Mouse (Mus musculus) embryonic stem cell, embryonic (primary cell): ENCODE data around the gene Nr2f1.

ENCODE experiments used
- CTCF ChIA-PET, 4 experiments: fragments of 300-600 bp in 2 of 4; fragments of 350-600 bp in 2 of 4; sonication (Branson Sonifier 250); formaldehyde crosslinking; loops; one replicate each; lab custom pipeline; 2022; ENCODE audit warnings: inconsistent platforms in 2 of 4; lab: Charles Lee
- POLR2A ChIA-PET, 4 experiments: fragments of 300-600 bp in 2 of 4; fragments of 350-600 bp in 2 of 4; sonication (Branson Sonifier 250); formaldehyde crosslinking; loops; one replicate each; lab custom pipeline; 2022; ENCODE audit warnings: antibody characterized with exemption in 4 of 4, inconsistent platforms in 1 of 4; lab: Charles Lee

The Nr2f1 gene

GRCm38 (mm10) chr13:78189586-78189985 is 10.0 kb downstream of the Nr2f1 start:
- CTCF ChIA-PET, result no interaction called here
- POLR2A ChIA-PET, result interaction anchor here in 1 of 4 experiments (0.7 kb wide), 1 partner anchor 1585 kb away, joined by 6 read pairs; no protein-coding TSS in a partner anchor

DNA sequence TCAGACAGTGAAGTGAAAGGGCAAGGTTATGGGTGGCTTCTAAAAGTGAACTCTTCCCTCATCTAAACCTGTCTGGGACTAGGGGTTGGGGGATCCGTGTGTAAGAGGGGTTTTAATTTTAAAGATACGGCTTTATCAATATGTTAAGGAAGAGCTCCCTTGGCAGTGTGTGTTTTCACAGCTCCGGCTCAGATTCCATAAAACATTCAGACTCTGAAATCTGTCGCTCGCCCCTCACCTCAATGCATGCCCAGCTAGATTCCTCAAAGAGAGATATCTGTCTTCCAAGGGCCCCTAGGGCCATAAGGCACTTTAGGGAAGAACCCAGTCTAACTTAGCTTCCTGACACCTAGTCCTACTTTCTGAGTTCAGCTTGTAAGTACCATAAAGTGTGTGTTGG is 11.7 kb downstream of the Nr2f1 start:
- ChIA-PET CTCF (interaction anchor here in 2 of 4 experiments (0.6 to 1.6 kb wide), 2 partner anchors 12 kb away, joined by 4 to 5 read pairs; no protein-coding TSS in a partner anchor), POLR2A (interaction anchor here in 1 of 4 experiments (0.7 kb wide), 1 partner anchor 240 kb away, joined by 4 read pairs; no protein-coding TSS in a partner anchor)

GRCm38 (mm10) chr13:78186340-78186946 is 13.1 kb downstream of the Nr2f1 start:
- ChIA-PET CTCF (interaction anchor here (0.7 to 1.7 kb wide), 8 partner anchors 11 to 1217 kb away, joined by 3 to 10 read pairs (median 4); no protein-coding TSS in a partner anchor), POLR2A (interaction anchor here in 1 of 4 experiments (0.7 kb wide), 1 partner anchor 1734 kb away, joined by 3 read pairs; no protein-coding TSS in a partner anchor)

DNA sequence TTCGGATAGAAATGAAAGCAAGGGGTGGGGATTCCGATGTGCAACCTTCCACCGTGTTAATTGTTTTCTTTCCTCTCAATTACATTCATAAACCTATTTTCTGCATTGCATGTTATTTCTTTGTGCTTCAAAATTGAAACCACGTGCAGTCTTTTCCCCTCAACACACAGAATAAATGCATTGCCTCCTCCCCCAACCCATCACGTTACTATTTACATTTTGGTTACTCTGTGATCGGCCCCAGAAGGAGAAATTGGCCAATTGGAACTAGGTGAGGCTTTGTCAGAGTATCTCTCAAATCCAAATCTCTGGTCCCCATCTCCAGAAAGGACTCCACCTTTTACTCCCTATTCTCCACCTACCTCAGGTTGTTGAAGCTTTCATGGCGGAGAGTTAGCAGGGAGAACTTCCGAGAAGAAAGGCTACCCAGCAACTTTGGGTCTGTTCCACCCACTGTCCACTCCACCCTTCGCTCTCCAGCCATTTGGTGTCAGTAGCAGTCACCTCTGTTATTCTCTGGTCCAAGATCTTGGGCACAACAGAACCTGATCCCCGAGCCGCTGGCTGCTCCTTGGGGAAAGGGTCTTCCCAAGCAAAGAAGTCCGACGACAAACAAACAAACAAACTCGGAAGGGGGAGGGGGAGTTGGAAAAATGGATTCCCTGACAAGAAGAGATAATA is 14.6 kb downstream of the Nr2f1 start:
- CTCF ChIA-PET, result no interaction called here
- POLR2A ChIA-PET, result no interaction called here

DNA sequence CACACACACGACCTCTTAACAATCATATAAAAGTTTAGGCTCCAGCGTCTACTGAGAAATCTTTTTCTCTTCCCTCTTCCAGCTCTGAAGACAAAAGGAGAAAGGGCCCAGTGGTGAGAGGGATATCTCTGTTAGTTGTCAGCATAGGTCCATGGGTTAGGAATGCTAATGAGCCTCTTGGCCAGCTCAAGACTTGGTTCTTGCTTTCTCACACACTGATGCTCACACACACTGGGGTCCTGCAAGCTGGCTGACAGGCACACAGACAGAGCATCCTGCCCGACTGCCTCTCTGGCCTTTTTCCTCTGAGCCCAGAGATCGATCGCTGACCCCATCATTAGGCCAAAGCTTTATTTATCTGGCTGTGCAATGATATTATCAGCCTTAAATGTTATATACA is 15.6 kb downstream of the Nr2f1 start:
- ChIA-PET CTCF (interaction anchor here in 3 of 4 experiments (0.6 to 0.7 kb wide), 3 partner anchors 8 to 1351 kb away, joined by 3 read pairs; no protein-coding TSS in a partner anchor), POLR2A (no interaction called here)

DNA sequence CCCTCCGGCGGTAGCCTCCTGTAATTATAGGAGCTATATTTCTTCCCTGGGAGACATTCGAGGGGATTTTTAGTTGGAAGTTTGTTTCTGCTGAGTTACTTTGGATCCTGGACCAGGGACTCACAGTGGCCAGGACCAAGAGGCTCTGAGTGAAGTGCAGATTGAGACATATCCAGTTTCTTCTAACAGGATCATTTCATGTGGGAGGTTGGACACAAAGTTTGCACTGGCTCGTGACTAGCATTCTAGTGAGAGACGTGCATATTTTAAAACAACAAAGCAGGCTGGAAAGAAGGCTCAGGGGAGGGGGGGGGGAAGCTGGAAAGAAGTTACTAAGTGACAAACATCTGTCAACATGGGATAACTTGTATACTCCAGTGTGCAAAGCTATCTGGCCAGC is 16.6 kb downstream of the Nr2f1 start:
- ChIA-PET POLR2A (interaction anchor here in 2 of 4 experiments (0.6 to 2.0 kb wide), 4 partner anchors 10 to 731 kb away, joined by 3 to 6 read pairs (median 3); no protein-coding TSS in a partner anchor), CTCF (interaction anchor here in 1 of 4 experiments (0.8 kb wide), 1 partner anchor 13 kb away, joined by 3 read pairs; no protein-coding TSS in a partner anchor)

DNA sequence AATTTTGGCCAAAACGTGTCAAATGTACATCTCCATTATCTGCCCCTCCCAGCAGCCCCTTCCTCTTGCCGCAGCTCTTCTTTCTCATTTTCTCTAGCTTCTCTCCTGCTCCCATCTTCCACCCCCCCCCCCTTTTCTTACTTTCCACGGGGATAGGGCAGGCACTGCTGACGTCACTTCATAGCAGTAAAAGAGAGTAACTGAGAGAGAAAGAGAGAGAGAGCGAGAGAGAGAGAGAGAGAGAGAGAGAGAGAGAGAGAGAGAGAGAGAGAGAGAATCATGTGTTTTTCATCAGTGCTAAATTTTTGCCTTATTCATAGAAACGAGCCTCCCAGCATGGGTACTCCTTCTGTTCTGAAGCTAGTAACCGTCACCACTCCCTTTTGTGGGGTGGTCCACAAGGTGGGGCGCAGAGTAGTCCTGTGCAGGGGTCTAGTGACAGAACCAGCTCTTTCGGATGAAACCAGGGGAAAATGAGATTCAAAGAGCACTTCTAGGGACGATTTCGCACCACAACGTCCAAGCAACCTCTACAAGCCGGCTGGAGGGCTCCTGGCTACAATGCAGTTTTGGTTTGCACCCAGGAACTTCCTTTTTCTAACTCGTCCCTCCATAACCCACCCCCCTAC is 17.5 kb downstream of the Nr2f1 start:
- ChIA-PET POLR2A (interaction anchor here in 3 of 4 experiments (0.6 to 2.0 kb wide), 6 partner anchors 13 to 1293 kb away, joined by 3 to 6 read pairs (median 3); no protein-coding TSS in a partner anchor), CTCF (interaction anchor here in 2 of 4 experiments (0.7 to 1.2 kb wide), 3 partner anchors 12 to 158 kb away, joined by 3 read pairs; no protein-coding TSS in a partner anchor)

DNA sequence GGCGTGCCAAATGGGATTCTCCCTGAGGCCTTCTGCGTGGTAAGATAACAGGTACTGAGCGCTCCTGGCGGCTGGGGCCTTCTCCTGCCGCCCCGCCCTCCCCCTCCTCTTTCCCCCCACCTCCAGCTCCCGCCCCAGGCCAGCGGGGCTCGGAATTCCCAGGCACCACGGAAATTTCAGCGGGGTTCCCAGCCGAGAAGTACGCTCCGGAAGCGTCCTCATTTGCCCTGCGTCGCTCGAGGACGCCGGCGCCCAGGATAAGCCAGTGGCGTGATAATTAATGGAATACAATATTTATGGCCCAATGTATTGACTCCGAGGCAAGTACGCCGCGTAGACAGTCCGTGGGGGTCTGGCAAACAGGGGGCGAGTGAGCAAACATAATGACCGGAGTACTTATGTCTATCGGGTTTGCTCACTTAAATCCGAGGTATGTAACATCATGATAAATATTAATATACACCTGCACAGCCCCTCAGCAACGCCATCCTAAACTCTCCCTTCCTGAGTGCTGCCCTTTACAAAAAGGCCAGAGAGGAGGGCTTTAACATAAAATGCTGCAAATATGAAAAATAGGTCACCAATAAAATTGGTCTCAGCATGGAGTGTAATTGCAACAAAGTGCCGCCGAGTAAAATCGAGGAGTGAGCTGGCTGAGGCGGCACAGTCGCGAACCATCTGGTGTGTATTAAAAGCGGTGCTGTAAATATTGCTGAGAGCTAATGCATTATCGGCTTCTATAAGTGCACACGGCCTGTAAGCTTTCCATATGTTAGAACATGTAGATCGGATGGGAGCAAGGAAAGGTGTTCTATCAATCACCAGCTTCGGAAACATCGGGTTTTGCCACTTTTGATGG is 18.3 kb downstream of the Nr2f1 start:
- ChIA-PET POLR2A (interaction anchor here in 2 of 4 experiments (0.6 to 2.3 kb wide), 5 partner anchors 10 to 90 kb away, joined by 3 to 6 read pairs (median 6); no protein-coding TSS in a partner anchor), CTCF (interaction anchor here in 1 of 4 experiments (0.7 to 1.2 kb wide), 2 partner anchors 12 to 157 kb away, joined by 3 read pairs; no protein-coding TSS in a partner anchor)

DNA sequence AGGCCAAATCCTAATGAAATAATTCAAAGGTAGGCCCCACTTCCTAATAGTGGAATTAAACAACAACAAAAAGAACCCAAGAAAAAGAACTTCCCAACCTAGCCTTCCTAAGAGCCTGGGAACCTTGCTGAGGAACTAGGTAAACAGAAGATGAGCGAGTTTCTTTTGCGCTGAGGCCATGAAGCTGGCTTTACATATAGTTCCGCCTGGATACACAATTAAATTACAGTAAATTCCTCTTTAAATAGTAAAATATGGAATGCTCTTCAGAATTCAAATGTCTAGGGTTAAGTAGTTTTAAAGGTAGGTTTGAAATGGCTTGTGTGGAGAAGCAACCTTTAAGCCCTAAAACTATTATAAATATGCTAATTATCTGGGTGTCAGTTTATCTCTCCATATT is 19.3 kb downstream of the Nr2f1 start:
- CTCF ChIA-PET, result no interaction called here
- POLR2A ChIA-PET, result interaction anchor here in 1 of 4 experiments (2.3 kb wide), 1 partner anchor 9 kb away, joined by 6 read pairs; no protein-coding TSS in a partner anchor

DNA sequence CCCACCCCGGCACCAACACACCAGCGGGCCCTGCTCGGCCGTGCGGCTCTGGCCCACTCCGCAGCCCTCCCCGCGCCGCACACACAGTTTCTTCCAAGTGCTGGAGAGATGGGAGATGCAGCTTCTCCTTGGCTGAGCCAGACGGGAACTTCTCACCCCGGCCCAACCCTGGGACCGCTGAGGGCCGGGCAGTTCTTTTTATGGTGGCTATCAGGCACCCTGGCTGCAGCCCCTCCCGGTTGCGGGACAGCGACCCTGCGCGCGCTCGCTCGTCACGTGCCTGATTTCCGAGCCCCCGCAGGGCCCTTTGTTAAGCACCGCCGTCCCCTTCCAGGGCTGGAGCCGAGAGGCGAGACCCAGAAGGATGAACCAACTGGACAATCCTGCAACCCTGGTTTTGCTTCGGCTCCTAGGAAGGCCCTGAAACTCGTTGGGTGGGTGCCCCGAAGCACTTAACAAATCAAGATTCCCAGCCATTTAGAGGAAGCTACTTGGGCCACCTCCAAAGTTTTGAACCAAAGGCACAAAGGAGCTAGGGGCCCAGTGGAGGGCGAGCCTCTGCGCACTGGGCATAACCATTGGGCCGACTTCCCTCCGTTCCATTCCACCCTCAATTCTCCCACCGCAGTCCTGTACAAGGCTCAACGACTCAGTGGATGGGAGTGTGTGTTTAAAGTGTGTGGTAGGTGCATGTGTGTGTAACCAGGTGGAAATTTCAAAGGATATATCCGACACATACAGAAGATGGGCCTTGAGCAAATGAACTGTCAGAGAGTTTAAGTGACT is 20.1 kb downstream of the Nr2f1 start:
- CTCF ChIA-PET, result interaction anchor here in 2 of 4 experiments (0.6 kb wide), 3 partner anchors 20 to 1338 kb away, joined by 3 to 7 read pairs (median 3); no protein-coding TSS in a partner anchor
- POLR2A ChIA-PET, result interaction anchor here in 1 of 4 experiments (2.3 kb wide), 1 partner anchor 8 kb away, joined by 6 read pairs; no protein-coding TSS in a partner anchor

DNA sequence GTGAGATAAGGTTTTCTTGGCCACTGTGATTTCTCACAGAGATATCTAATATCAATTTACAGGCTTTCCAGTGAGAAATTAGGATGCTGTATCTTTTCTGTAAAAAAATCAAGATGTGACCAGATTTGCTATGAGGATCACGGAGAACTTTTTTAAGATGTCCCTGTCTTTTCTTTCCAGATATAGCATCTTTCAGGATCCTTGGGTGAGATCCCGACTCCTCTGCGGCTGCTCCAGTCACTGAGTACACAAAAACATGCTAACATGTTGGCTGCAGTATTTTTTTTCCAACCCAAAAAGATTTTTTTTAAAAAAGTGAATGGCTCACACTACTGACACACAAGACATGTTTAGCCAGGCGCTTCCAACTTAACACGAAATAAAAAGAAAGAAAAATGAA is 20.8 kb downstream of the Nr2f1 start:
- ChIA-PET CTCF (interaction anchor here in 1 of 4 experiments (0.6 kb wide), 1 partner anchor 325 kb away, joined by 7 read pairs; no protein-coding TSS in a partner anchor), POLR2A (interaction anchor here in 1 of 4 experiments (2.3 kb wide), 1 partner anchor 8 kb away, joined by 6 read pairs; no protein-coding TSS in a partner anchor)

DNA sequence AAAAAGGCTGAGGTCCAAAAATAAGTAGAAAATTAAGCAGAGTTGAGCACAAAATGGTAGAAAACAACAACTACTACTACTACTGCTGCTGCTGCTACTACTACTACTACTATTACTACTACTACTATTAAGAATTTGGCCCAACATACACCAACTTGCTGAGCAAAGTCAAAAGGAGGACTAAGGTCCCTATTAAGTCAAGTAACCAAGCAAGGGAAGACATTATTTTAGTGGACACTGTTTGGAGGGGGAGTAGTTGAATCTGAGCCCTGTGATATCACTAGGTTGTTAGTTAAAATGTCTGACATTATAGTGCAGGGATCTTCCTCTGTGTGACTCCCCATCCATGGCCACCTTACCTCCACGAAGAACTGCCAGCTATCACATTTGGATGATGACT is 21.5 kb downstream of the Nr2f1 start:
- POLR2A ChIA-PET, result no interaction called here
- CTCF ChIA-PET, result no interaction called here

- ChIA-PET CTCF (no interaction called here), POLR2A (no interaction called here)
Measured at GRCm38 (mm10) chr13:78177381-78177950, 22.1 kb downstream of the Nr2f1 start.

GRCm38 (mm10) chr13:78175821-78176380 is 23.7 kb downstream of the Nr2f1 start:
- POLR2A ChIA-PET, result interaction anchor here in 1 of 4 experiments (0.6 to 1.6 kb wide), 2 partner anchors 13 to 923 kb away, joined by 3 to 5 read pairs; no protein-coding TSS in a partner anchor
- CTCF ChIA-PET, result interaction anchor here in 2 of 4 experiments (0.5 to 1.4 kb wide), 4 partner anchors 8 to 30 kb away, joined by 3 to 4 read pairs (median 3); no protein-coding TSS in a partner anchor

- POLR2A ChIA-PET, result no interaction called here
- CTCF ChIA-PET, result no interaction called here
Measured at GRCm38 (mm10) chr13:78174891-78175290, 24.7 kb downstream of the Nr2f1 start.

DNA sequence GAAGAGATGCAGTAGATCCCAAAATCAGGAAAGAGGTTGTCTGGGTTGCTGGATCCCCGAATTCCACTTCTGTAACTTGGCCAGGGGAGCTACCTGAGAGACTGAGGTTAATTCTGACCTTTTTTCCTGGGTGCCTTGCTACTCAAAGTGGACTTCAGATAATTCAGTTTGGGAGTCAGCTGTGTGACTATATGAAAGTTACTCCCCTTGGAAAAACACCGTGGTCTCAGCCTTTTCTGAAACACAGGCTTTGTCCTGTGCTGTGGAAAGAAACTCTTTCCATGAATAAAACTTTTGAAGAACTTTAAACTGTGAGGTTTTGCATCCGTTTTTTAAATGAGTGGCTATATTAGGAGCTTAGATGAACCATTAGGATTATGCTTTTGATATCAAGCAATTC is 25.4 kb downstream of the Nr2f1 start:
- CTCF ChIA-PET, result no interaction called here
- POLR2A ChIA-PET, result no interaction called here
